Mouse (Mus musculus) heart, postnatal 0 days (tissue): ENCODE measurements around the gene Irf6. TPM values are rescaled to one million over a fixed set of nuclear protein-coding genes. Genes with fewer than 3 reads are reported as not detected.

ENCODE experiments used
- ATAC-seq: fragments of 200-750 bp; cut with Nextera tagmentation; 2 replicates; pipeline ENCODE4 v1.8.0; 2017; ENCODE audit warnings: low read depth, moderate number of reproducible peaks, moderate library complexity; ENCODE audit not compliant: insufficient read depth
- DNase-seq: peaks from one replicate; pipeline ENCODE4 v3.0.0-alpha.2; 2016; ENCODE audit warnings: low spot score
- H3K27ac ChIP-seq: fragments of 300-500 bp; sonication (generic); 2 replicates; pipeline ENCODE4 v1.5.1; 2014; ENCODE audit warnings: low read depth, mild to moderate bottlenecking
- H3K27me3 ChIP-seq: fragments of 300-500 bp; sonication (generic); 2 replicates; pipeline ENCODE4 v1.6.1; 2014; ENCODE audit warnings: low read length, mixed read lengths; ENCODE audit not compliant: control insufficient read depth, insufficient read depth
- H3K36me3 ChIP-seq: fragments of 300-500 bp; sonication (generic); replicated peaks from 2 replicates; pipeline ENCODE4 v1.6.1; 2014; ENCODE audit warnings: low read length, mixed read lengths; ENCODE audit not compliant: control insufficient read depth, insufficient read depth
- H3K4me1 ChIP-seq: fragments of 300-500 bp; sonication (generic); 2 replicates; pipeline ENCODE4 v1.6.1; 2014; ENCODE audit warnings: antibody characterized with exemption; ENCODE audit not compliant: control insufficient read depth, insufficient read depth
- H3K4me2 ChIP-seq: fragments of 300-500 bp; sonication (generic); 2 replicates; pipeline ENCODE4 v1.6.1; 2014; ENCODE audit warnings: low read depth, mild to moderate bottlenecking, low read length, moderate library complexity
- H3K4me3 ChIP-seq: fragments of 300-500 bp; sonication (generic); 2 replicates; pipeline ENCODE4 v1.5.1; 2014; ENCODE audit warnings: low read depth, low read length
- H3K9ac ChIP-seq: fragments of 300-500 bp; sonication (generic); replicated peaks from 2 replicates; pipeline ENCODE4 v1.6.1; 2014; ENCODE audit warnings: low read depth, low read length, mixed read lengths
- H3K9me3 ChIP-seq: fragments of 300-500 bp; sonication (generic); replicated peaks from 2 replicates; pipeline ENCODE4 v1.6.1; 2016; ENCODE audit warnings: low read length; ENCODE audit not compliant: control insufficient read depth
- CTCF ChIP-seq: IDR thresholded peaks from 2 replicates; pipeline ENCODE4 v1.5.1; 2016; ENCODE audit warnings: antibody characterized with exemption, control low read depth, low read depth
- EP300 ChIP-seq: IDR thresholded peaks from 2 replicates; pipeline ENCODE4 v1.6.1; 2016; ENCODE audit warnings: antibody characterized with exemption, low read depth
- WGBS: fragments of 180-500 bp; shearing (Covaris S2); extraction: QIAGEN DNeasy Blood & Tissue Kit; methylation state at CpG from one replicate; pipeline ENCODE4 v1.1.7; 2014; 5-methylcytosine and 5-hydroxymethylcytosine counted together
- polyA plus RNA-seq: library from polyadenylated mRNA; unstranded; fragments of >200 nt; fragmentation: Nextera tagmentation; extraction: Ambion mirVana; gene quantifications from 2 replicates; pipeline ENCODE4 v1.2.1, GENCODE M21; 2015
- total RNA-seq: library from RNA; depleted of rRNA; stranded (reverse); fragments of >200 nt; gene quantifications from 2 replicates; pipeline ENCODE4 v1.2.3, GENCODE M21; 2014; ENCODE audit warnings: low replicate concordance

The Irf6 gene
- total and polyA plus RNA-seq, 2 experiments from 2014 or later: 2.2 to 6.6 TPM

DNA sequence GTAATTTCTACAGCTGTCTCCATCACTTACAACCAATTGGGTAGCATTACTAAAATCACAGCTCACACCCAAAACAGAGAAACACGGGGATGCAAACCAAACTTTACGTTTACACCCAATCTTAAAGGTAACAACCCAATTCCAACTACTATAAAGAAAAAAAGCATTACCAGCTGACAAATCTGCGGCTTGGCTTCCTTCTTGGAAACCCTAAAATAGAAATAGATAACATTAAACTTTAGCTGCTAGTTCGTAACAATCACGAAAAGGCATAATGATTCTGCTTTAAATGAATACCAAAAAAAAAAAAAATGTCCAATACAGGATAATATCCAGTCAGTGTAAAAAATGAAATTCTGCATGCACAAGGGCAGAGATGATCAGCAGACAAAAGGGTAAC is 23.6 kb upstream of the Irf6 start:
- TF ChIP-seq CTCF (no peak), EP300 (no peak)
- no peaks in the 10 kb centered on the region for H3K27me3 ChIP-seq
- WGBS: 9% methylated on average over 5 of the region's 5 CpGs
- H3K4me2 ChIP-seq: peak overlapping the region; percentile 82
- H3K4me3 ChIP-seq: peak overlapping the region; percentile 87
- DNase-seq (no peak), ATAC-seq (no peak)
- H3K9ac ChIP-seq: peak overlapping the region; percentile 76
- H3K27ac ChIP-seq: no peak overlapping the region
- peaks cover 24% of the 10 kb centered on the region for H3K36me3 ChIP-seq
- no peaks in the 10 kb centered on the region; the same call in 1 of the 2 replicates for H3K4me1 ChIP-seq
- H3K9me3 ChIP-seq: no peaks in the 10 kb centered on the region

DNA sequence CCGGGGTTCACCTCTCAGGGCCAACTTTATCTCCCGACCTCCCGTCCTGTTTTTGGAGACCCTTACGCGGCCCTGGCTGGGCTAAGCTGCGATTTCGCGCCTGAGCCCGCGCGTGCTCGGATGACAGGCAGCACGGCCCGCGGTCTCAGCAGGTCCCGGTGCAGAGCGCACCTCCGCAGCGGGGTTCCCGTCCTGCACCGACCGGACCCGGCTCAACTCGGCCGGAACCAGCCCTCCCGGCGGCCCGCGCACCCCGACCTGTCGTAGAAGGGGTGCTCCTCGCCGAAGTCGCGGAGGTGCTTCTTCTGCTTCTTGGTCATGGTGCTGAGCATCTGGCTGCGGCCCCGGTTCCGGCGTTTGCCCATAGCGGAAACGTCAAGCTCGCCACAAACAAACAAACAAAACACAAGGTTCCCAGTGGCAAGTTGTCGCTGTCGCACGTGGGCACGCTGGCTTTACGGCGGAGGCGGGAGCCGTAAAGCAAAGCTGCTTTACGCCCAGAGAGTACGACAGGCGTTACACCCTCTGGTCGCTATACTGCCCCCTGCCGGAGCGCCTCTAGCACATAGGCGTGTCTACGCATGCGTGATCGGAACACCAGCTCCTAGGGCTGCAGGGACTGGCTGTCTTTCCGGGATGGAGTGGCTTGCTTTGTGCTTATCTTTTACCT is 23.0 kb upstream of the Irf6 start, which contains the start of gene Diexf:
Gene Diexf (minus strand): TSS at position 487 of the 670 bp plus-strand sequence.
- Histone ChIP-seq H3K27me3 (no peaks in the 10 kb centered on the region), H3K27ac (no peak within 1 kb of the TSS), H3K9me3 (no peaks in the 10 kb centered on the region), H3K9ac (peak within 1 kb of the TSS; percentile 76), H3K4me2 (peak within 1 kb of the TSS; percentile 82), H3K36me3 (peaks cover 20% of the 10 kb centered on the region), H3K4me3 (peak within 1 kb of the TSS; percentile 87), H3K4me1 (no peaks in the 10 kb centered on the region; the same call in 1 of the 2 replicates)
- TF ChIP-seq CTCF (peak; percentile 99), EP300 (no peak)
- WGBS: under 1% methylated on average over 61 of the region's 61 CpGs
- peak; percentile 95 for ATAC-seq
- DNase-seq: peak; percentile 99

DNA sequence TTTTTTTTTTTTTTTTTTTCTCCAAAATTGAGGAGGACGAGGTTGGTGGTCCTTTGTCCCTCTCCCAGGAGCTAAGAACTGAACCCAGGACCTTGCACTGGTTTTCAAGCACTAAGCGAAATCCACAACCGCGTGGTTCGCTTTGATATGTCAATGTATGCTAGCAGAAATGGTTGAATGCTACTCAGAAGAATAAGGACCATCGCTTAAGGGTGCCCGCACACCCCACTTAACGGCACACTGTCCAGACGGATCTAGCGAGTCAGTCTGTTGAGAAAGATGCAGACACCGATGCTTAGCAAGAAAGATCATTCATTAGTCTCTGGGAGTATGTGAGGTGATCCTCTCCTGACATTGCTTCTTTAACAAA is 22.5 kb upstream of the Irf6 start:
- Histone ChIP-seq H3K27me3 (no peaks in the 10 kb centered on the region), H3K36me3 (peaks cover 20% of the 10 kb centered on the region), H3K4me3 (peak overlapping the region; percentile 87), H3K9me3 (no peaks in the 10 kb centered on the region), H3K9ac (no peak overlapping the region), H3K4me1 (no peaks in the 10 kb centered on the region; the same call in 1 of the 2 replicates), H3K27ac (no peak overlapping the region), H3K4me2 (peak overlapping the region; percentile 82)
- TF ChIP-seq EP300 (no peak), CTCF (no peak)
- DNase-seq (no peak), ATAC-seq (no peak)
- 23% methylated on average over 11 of the region's 11 CpGs for WGBS

- no peaks in the 10 kb centered on the region; the same call in 1 of the 2 replicates for H3K4me1 ChIP-seq
- peak overlapping the region; percentile 82; the same call in 1 of the 2 replicates for H3K4me2 ChIP-seq
- TF ChIP-seq EP300: no peak
- no peak for TF ChIP-seq CTCF
- peaks cover 20% of the 10 kb centered on the region for H3K36me3 ChIP-seq
- H3K27ac ChIP-seq: no peak overlapping the region
- H3K9ac ChIP-seq: no peak overlapping the region
- DNase-seq (no peak), ATAC-seq (no peak)
- no peaks in the 10 kb centered on the region for H3K9me3 ChIP-seq
- no peaks in the 10 kb centered on the region for H3K27me3 ChIP-seq
- 80% methylated on average over 8 of the region's 8 CpGs for WGBS
- H3K4me3 ChIP-seq: no peak overlapping the region
These were observed 22.1 kb upstream of the Irf6 start for GRCm38 (mm10) chr1:193130839-193131238.

GRCm38 (mm10) chr1:193131311-193131948 is 21.5 kb upstream of the Irf6 start:
- Histone ChIP-seq H3K9ac (no peak overlapping the region), H3K4me1 (no peaks in the 10 kb centered on the region; the same call in 1 of the 2 replicates), H3K4me3 (no peak overlapping the region), H3K36me3 (peaks cover 17% of the 10 kb centered on the region), H3K4me2 (no peak overlapping the region), H3K27ac (no peak overlapping the region; the same call in 1 of the 2 replicates), H3K9me3 (no peaks in the 10 kb centered on the region), H3K27me3 (no peaks in the 10 kb centered on the region)
- DNase-seq (no peak), ATAC-seq (no peak)
- WGBS: 71% methylated on average over 6 of the region's 6 CpGs
- TF ChIP-seq CTCF (no peak), EP300 (no peak)
